Mouse (Mus musculus): ENCODE measurements around the gene Nr4a1.

- no peak for TF ChIP-seq GATA1 (IDR thresholded peaks at IDR 0.05; ENCODE audit: low read length)
- no peak for TF ChIP-seq TAL1 (IDR thresholded peaks at IDR 0.05; ENCODE audit: low read length)
Observed at GRCm38 (mm10) chr15:101242645-101243044, 11.4 kb upstream of the Nr4a1 start.

All from erythroblast, embryonic 14.5 days (primary cell).